Mouse (Mus musculus) limb, embryonic 11.5 days (tissue): ENCODE data around the gene Bst2. TPM values are rescaled to one million over a fixed set of nuclear protein-coding genes. Genes with fewer than 3 reads are reported as not detected.

ENCODE experiments used
- ATAC-seq: fragments of 200-750 bp; cut with Nextera tagmentation; 2 replicates; pipeline ENCODE4 v1.8.0; 2017; ENCODE audit warnings: low read depth; ENCODE audit not compliant: insufficient number of reproducible peaks, low FRiP score, low TSS enrichment
- DNase-seq: peaks from one replicate; pipeline ENCODE4 v3.0.0-alpha.2; 2015; ENCODE audit warnings: low spot score
- H3K27ac ChIP-seq: fragments of 300-500 bp; sonication (generic); replicated peaks from 2 replicates; pipeline ENCODE4 v1.5.1; 2014; ENCODE audit warnings: low read depth, mild to moderate bottlenecking, low read length
- H3K27me3 ChIP-seq: fragments of 300-500 bp; sonication (generic); 2 replicates; pipeline ENCODE4 v1.6.1; 2014; ENCODE audit warnings: mild to moderate bottlenecking, low read length, mixed read lengths; ENCODE audit not compliant: control insufficient read depth, insufficient read depth
- H3K36me3 ChIP-seq: fragments of 300-500 bp; sonication (generic); 2 replicates; pipeline ENCODE4 v1.6.1; 2014; ENCODE audit warnings: mild to moderate bottlenecking, low read length, moderate library complexity, mixed read lengths; ENCODE audit not compliant: control insufficient read depth, insufficient read depth
- H3K4me1 ChIP-seq: fragments of 300-500 bp; sonication (generic); 2 replicates; pipeline ENCODE4 v1.6.1; 2014; ENCODE audit warnings: low read length, mixed read lengths; ENCODE audit not compliant: control insufficient read depth, insufficient read depth
- H3K4me2 ChIP-seq: fragments of 300-500 bp; sonication (generic); 2 replicates; pipeline ENCODE4 v1.6.1; 2014; ENCODE audit warnings: low read depth, mild to moderate bottlenecking, moderate library complexity; ENCODE audit not compliant: severe bottlenecking
- H3K4me3 ChIP-seq: fragments of 300-500 bp; sonication (generic); 2 replicates; pipeline ENCODE4 v1.5.1; 2014; ENCODE audit warnings: low read depth, low read length
- H3K9ac ChIP-seq: fragments of 300-500 bp; sonication (generic); 2 replicates; pipeline ENCODE4 v1.6.1; 2014; ENCODE audit warnings: mild to moderate bottlenecking, low read length
- H3K9me3 ChIP-seq: fragments of 300-500 bp; sonication (generic); 2 replicates; pipeline ENCODE4 v1.6.1; 2016; ENCODE audit warnings: low read length; ENCODE audit not compliant: control insufficient read depth
- WGBS: fragments of 180-500 bp; shearing (Covaris S2); extraction: QIAGEN DNeasy Blood & Tissue Kit; methylation state at CpG from one replicate; pipeline ENCODE4 v1.1.7; 2014; 5-methylcytosine and 5-hydroxymethylcytosine counted together
- polyA plus RNA-seq: library from polyadenylated mRNA; unstranded; fragments of >200 nt; fragmentation: Nextera tagmentation; extraction: Ambion mirVana; gene quantifications from 2 replicates; pipeline ENCODE4 v1.2.1, GENCODE M21; 2014

The Bst2 gene
- polyA plus RNA-seq, 1 experiment from 2014 or later, result 1.7 TPM

DNA sequence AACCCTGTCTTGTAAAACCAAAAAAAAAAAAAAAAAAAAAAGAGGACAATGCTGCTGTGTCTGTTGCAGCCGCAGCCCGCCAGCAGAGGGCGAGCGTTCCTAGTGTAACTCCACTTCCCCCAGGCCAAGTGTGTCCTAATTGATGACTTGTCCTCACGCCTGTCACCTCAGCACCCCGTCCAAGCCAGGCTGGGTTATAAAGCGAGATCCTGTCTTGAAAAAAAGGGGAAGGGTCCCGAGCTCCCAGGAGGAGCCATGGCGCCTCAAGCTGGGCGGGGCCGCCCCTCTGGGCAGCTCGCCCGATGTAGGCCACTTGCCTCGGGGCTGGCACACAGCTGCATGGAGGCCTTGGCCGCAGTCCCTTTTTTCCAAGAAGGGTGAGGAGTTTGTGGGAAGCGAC, 42.2 kb downstream of the Bst2 start:
- Histone ChIP-seq H3K27me3 (no peaks in the 10 kb centered on the region), H3K9ac (no peak overlapping the region), H3K4me3 (no peak overlapping the region), H3K27ac (no peak overlapping the region), H3K4me1 (peaks cover 36% of the 10 kb centered on the region), H3K36me3 (peaks cover 13% of the 10 kb centered on the region), H3K4me2 (no peak overlapping the region), H3K9me3 (no peaks in the 10 kb centered on the region)
- ATAC-seq (peak; percentile 14; the same call in 1 of the 2 replicates), DNase-seq (peak; percentile 89)
- WGBS, result 30% methylated on average over 16 of the region's 16 CpGs

DNA sequence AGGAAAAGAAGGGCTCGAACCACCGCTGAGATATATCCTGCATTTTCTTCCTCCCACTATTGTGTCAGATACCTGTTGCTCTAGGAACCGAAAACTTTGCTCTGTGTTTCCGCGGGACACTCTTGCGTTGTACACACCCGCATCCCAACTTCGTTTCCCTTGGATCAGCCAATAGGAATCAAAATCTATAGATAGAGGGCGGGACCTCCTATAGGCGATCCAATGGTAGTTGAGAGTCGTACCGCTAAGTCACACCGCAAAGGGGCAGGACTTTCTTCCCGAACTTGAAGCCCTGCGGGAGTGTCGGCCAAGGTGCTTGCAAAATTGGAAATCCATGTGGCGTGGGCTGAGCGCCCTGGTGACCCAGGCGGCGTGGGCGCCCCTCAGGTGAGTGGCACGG, 48.8 kb downstream of the Bst2 start:
- peak overlapping the region; percentile 81 for H3K9ac ChIP-seq
- H3K27me3 ChIP-seq, result no peaks in the 10 kb centered on the region
- ATAC-seq (peak; percentile 82), DNase-seq (peak; percentile 96)
- peak overlapping the region; percentile 88 for H3K4me3 ChIP-seq
- peaks cover 8% of the 10 kb centered on the region; the same call in 1 of the 2 replicates for H3K36me3 ChIP-seq
- H3K9me3 ChIP-seq, result no peaks in the 10 kb centered on the region
- peak overlapping the region; percentile 100 for H3K4me2 ChIP-seq
- peaks cover 17% of the 10 kb centered on the region for H3K4me1 ChIP-seq
- peak overlapping the region; percentile 77; the same call in 1 of the 2 replicates for H3K27ac ChIP-seq
- 0% methylated on average over 22 of the region's 22 CpGs for WGBS

DNA sequence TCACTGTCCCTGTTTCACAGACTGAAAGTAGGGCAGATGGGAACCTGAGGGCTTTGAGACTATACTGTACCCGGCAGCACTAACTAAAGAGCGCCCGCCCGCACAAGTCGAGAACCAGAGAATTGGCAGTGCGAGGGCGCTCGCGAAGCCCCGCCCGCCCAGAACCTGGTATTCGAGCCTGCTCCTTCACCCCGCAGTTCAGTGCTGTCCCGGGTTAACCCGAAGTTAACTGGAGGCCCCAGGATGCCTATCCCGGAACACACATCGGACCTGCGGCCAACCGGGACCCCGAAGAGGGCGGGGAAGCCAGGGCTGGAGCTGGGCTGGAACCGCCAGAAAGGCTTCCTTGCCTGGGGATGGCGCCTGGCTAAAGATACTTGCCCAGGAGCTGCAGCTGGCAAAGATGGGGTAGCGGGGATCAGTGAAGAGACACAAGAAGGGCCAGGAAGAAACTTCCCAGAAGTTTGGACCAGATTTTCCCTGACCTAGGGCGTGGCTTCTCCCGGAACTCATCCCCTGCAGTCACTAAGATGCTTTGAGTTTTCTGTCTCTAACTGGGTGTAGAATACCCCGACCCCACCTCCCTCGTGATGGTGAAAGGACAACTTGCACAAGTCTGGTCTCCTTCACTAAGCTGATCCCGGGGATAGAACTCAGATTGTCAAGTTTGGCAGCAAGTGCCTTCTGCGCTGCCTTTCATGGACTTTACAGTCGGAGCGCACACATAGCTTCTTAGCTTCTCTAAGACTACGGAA, 49.4 kb downstream of the Bst2 start, which contains the start of gene Gtpbp3:
Gene Gtpbp3, plus strand, starts transcription at position 413 of the 755 bp plus-strand sequence.
- no peaks in the 10 kb centered on the region for H3K9me3 ChIP-seq
- peak within 1 kb of the TSS; percentile 77; the same call in 1 of the 2 replicates for H3K27ac ChIP-seq
- peak within 1 kb of the TSS; percentile 100 for H3K4me2 ChIP-seq
- no peaks in the 10 kb centered on the region for H3K27me3 ChIP-seq
- ATAC-seq (no peak; the same call in 1 of the 2 replicates), DNase-seq (peak; percentile 84)
- peak within 1 kb of the TSS; percentile 88 for H3K4me3 ChIP-seq
- peaks cover 17% of the 10 kb centered on the region for H3K4me1 ChIP-seq
- WGBS, result under 1% methylated on average over 33 of the region's 33 CpGs
- peak within 1 kb of the TSS; percentile 81 for H3K9ac ChIP-seq
- H3K36me3 ChIP-seq, result peaks cover 8% of the 10 kb centered on the region; the same call in 1 of the 2 replicates

DNA sequence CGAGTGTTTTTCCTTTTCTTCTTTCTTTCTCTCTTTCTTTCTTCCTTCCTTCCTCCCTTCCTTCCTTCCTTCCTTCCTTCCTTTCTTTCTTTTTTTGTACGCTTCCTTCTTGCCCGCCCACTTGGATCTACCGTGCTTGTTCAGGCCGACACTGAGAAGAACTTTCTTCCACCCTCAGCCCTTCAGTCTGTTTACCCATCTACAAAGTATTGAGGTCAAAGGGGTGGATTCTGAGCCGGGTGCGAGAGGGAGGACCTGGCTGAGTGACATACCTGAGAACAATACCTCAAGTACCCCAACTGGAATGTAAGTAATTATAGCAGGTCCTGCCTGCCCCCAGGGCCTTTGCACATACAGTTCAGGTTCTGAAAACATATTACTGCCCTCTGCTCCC, 51.1 kb downstream of the Bst2 start:
- ATAC-seq (no peak), DNase-seq (no peak)
- 30% methylated on average over 7 of the region's 7 CpGs for WGBS
- Histone ChIP-seq H3K27ac (no peak overlapping the region), H3K9ac (peak overlapping the region; percentile 91), H3K36me3 (peaks cover 5% of the 10 kb centered on the region; the same call in 1 of the 2 replicates), H3K4me3 (peak overlapping the region; percentile 91; the same call in 1 of the 2 replicates), H3K27me3 (no peaks in the 10 kb centered on the region), H3K4me2 (peak overlapping the region; percentile 82; the same call in 1 of the 2 replicates), H3K4me1 (peaks cover 17% of the 10 kb centered on the region), H3K9me3 (no peaks in the 10 kb centered on the region)

DNA sequence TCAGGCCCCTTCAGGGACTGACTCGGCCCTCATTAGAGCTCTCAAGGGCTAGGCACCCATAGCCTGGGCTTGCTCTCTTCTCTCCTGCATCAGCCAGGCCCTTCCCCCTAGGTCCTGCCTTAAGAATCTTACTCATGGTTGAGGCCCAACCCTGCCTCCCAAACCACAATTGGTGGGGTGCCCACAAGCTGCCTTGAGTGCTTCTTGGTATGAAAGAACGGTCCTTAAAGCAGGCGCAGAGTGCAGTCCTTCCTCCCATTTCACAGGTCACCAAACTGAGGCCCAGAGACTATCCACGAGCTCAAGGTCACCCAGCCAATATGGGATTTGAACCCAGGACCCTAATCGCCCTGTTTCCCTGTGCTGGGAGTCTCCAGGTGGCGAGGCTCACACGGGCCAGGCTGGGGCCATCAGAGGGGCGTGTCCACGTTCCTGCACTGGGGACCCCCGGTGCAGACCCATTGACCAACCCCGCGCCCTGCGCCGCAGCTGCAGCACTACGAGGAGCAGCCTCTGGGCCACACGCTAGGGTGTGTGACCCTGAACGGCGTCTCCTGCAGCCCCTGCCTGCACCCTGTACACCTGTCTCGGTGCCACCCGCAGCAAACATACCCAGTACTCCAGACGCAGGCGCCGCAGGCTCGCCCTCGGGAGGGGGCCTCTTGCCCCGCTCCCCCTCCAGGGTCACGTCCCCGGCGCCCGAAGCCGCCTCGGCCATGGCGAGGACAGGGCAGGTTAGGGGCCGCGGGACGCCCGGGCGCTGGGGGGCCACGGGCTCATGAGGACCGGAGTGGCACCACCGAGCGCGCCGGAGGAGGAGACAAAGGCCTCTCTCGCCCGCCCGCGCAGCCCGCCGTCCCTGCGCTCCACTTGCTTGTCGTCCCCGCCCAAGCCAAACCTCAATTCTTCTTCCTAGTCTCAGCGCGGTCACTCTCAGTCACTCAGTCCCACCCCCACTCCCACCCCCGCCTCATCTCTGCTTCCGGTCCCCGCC, 51.8 kb downstream of the Bst2 start, which contains the start of gene Ano8:
Gene Ano8, minus strand, starts transcription at position 822 of the 994 bp plus-strand sequence.
- H3K36me3 ChIP-seq, result peaks cover 2% of the 10 kb centered on the region; the same call in 1 of the 2 replicates
- peak within 1 kb of the TSS; percentile 82 for H3K4me2 ChIP-seq
- peak; percentile 92 for DNase-seq
- peak within 1 kb of the TSS; percentile 91 for H3K4me3 ChIP-seq
- peak; percentile 45; the same call in 1 of the 2 replicates for ATAC-seq
- H3K9me3 ChIP-seq, result no peaks in the 10 kb centered on the region
- H3K27ac ChIP-seq, result peak within 1 kb of the TSS; percentile 73; the same call in 1 of the 2 replicates
- H3K4me1 ChIP-seq, result peaks cover 17% of the 10 kb centered on the region
- H3K27me3 ChIP-seq, result no peaks in the 10 kb centered on the region
- H3K9ac ChIP-seq, result peak within 1 kb of the TSS; percentile 91
- 6% methylated on average over 52 of the region's 58 CpGs for WGBS

DNA sequence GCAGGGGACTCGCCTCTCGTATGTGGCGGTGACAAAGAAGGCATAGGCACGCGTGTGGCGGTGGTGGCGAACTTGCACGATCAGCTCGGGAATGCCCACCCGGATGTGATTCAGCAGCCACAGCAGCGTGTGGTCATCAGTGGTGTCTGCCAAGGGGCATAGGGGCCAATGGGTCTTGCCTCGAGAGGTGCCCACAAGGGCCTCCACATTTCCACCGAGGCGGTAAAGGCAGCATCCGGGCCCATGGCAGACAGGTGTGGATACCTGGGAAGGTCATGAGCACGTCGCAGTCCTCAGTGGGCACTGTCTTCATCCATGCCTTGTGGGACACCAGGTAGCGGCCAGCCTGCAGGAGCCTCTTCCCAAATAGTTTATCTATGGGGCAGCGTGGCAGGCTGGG, 52.5 kb downstream of the Bst2 start:
- Histone ChIP-seq H3K9ac (no peak overlapping the region; the same call in 1 of the 2 replicates), H3K36me3 (peaks cover 2% of the 10 kb centered on the region; the same call in 1 of the 2 replicates), H3K9me3 (no peaks in the 10 kb centered on the region), H3K4me3 (peak overlapping the region; percentile 91; the same call in 1 of the 2 replicates), H3K4me2 (peak overlapping the region; percentile 82; the same call in 1 of the 2 replicates), H3K4me1 (peaks cover 15% of the 10 kb centered on the region), H3K27ac (no peak overlapping the region), H3K27me3 (no peaks in the 10 kb centered on the region)
- WGBS, result 93% methylated on average over 19 of the region's 19 CpGs
- DNase-seq, result no peak
- ATAC-seq, result no peak
